Mouse (Mus musculus): Measurements from ENCODE around the gene Vil1. TPM values are rescaled to one million over a fixed set of nuclear protein-coding genes. Genes with fewer than 3 reads are reported as not detected.
"Not testable (repeated sequence)": the region's sequence is repeated elsewhere in the genome, so short reads cannot be mapped to it uniquely, and the experiment has no call there.

Vil1 gene
- polyA plus RNA-seq, 1 experiment from 2014 or later: 0.23 TPM

DNA sequence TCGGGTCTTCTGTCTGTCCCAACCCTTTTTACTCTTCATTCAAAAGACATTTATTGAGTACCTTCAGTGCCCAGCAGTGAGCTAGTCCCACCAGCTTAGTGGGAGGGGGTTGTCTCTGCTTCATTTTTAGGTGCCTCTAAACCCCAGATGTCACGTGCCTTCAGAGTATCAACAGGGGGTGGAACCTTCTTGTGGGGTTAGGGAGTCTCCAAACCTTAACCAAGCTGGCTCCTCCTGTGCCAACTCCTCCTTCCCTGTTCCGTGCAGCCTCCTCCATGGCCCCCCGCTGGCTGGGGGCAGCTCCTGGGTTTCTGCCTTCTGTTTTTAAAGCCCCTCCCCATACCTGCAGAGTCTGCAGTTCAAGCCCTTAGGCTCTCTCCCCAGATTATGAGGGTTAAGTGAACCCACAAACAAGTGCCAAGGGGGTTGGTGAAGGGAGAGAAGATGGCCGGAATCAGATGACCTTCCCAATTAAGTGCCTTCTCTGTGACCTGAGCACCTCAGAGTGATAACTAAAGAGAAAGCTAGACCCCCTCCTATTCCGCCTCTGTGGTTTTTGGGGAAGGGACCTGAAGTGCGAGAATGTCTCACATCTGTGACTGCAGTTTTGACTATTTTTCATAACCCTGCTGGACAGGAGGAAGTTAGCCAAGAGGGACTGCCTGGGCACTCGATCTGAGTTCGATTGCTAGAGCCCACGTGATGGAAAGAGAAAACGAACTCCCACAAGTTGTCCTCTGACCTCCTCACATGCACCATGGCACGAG is 12.5 kb upstream of the Vil1 start:
- peak overlapping the region; percentile 40 for H3K4me3 ChIP-seq (ENCODE audit: low read depth, low read length)
- not testable (repeated sequence) for H3K27me3 ChIP-seq (ENCODE audit: control insufficient read depth, insufficient read depth, low read length); H3K27ac ChIP-seq (ENCODE audit: low read depth, low read length); ATAC-seq (ENCODE audit: low FRiP score); H3K9me3 ChIP-seq (ENCODE audit: control insufficient read depth, low read length); DNase-seq (ENCODE audit: low spot score, missing footprints)
- H3K4me1 ChIP-seq (ENCODE audit: control insufficient read depth, insufficient read depth, low read length): peaks cover 12% of the 10 kb centered on the region
- H3K9ac ChIP-seq (ENCODE audit: low read length): peak overlapping the region; percentile 63; the same call in 1 of the 2 replicates
- H3K36me3 ChIP-seq (ENCODE audit: control insufficient read depth, insufficient read depth, low read length): peaks cover 13% of the 10 kb centered on the region
- H3K4me2 ChIP-seq: peak overlapping the region; percentile 76
- 10% methylated on average over 12 of the region's 12 CpGs for WGBS

DNA sequence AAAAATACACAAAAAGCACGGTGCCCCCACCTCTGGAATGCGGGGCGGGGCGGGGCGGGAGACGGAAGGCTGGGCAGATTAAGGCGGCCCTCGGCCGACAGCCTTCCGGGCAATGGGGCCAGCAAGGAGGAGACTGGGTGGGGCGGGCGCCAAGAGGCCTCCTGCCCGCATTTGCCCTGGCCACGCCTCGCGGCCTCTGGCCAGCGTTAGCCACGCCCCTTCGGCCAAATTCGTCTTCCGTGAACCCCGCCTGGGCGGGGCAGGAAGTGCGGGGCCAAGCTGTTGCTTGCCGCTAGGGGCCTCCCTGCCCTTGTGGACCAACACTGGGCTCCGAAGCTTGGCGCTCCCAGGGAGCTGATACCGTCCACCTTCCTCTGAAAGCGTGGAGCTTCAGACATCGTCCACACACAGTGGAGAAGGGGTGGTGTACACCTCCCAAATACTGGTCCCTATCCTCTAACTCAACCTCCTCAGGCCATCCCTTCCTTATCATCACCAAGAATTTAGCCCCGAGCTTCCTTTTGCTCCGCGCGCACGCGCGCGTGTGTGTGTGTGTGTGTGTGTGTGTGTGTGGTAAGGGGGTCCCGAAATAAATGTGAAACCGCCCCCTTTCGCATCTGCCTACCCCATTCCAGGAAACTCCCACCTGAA is 11.8 kb upstream of the Vil1 start:
- H3K4me1 ChIP-seq (ENCODE audit: control insufficient read depth, insufficient read depth, low read length): peaks cover 10% of the 10 kb centered on the region
- peak; percentile 99 for DNase-seq (ENCODE audit: low spot score, missing footprints)
- no peaks in the 10 kb centered on the region for H3K27me3 ChIP-seq (ENCODE audit: control insufficient read depth, insufficient read depth, low read length)
- H3K4me2 ChIP-seq: peak overlapping the region; percentile 76
- peak overlapping the region; percentile 63 for H3K9ac ChIP-seq (ENCODE audit: low read length)
- peak; percentile 91 for ATAC-seq (ENCODE audit: low FRiP score)
- WGBS: 0% methylated on average over 41 of the region's 41 CpGs
- no peaks in the 10 kb centered on the region for H3K9me3 ChIP-seq (ENCODE audit: control insufficient read depth, low read length)
- H3K36me3 ChIP-seq (ENCODE audit: control insufficient read depth, insufficient read depth, low read length): peaks cover 13% of the 10 kb centered on the region
- H3K4me3 ChIP-seq (ENCODE audit: low read depth, low read length): peak overlapping the region; percentile 40
- peak overlapping the region; percentile 71 for H3K27ac ChIP-seq (ENCODE audit: low read depth, low read length)

- DNase-seq (ENCODE audit: low spot score, missing footprints): peak; percentile 94
- peak; percentile 56 for ATAC-seq (ENCODE audit: low FRiP score)
- peak overlapping the region; percentile 76 for H3K4me2 ChIP-seq
- peak overlapping the region; percentile 40 for H3K4me3 ChIP-seq (ENCODE audit: low read depth, low read length)
- H3K36me3 ChIP-seq (ENCODE audit: control insufficient read depth, insufficient read depth, low read length): peaks cover 13% of the 10 kb centered on the region
- H3K27me3 ChIP-seq (ENCODE audit: control insufficient read depth, insufficient read depth, low read length): no peaks in the 10 kb centered on the region
- WGBS: 4% methylated on average over 11 of the region's 11 CpGs
- H3K9ac ChIP-seq (ENCODE audit: low read length): peak overlapping the region; percentile 63
- H3K27ac ChIP-seq (ENCODE audit: low read depth, low read length): peak overlapping the region; percentile 71
- H3K4me1 ChIP-seq (ENCODE audit: control insufficient read depth, insufficient read depth, low read length): peaks cover 4% of the 10 kb centered on the region
- H3K9me3 ChIP-seq (ENCODE audit: control insufficient read depth, low read length): no peaks in the 10 kb centered on the region
Measured at GRCm38 (mm10) chr1:74397919-74398451, 11.2 kb upstream of the Vil1 start.

GRCm38 (mm10) chr1:74400531-74400930 is 8.6 kb upstream of the Vil1 start:
- no peak overlapping the region for H3K4me2 ChIP-seq
- WGBS: 82% methylated on average over 3 of the region's 3 CpGs
- no peak overlapping the region for H3K9ac ChIP-seq (ENCODE audit: low read length)
- no peaks in the 10 kb centered on the region for H3K9me3 ChIP-seq (ENCODE audit: control insufficient read depth, low read length)
- no peaks in the 10 kb centered on the region for H3K36me3 ChIP-seq (ENCODE audit: control insufficient read depth, insufficient read depth, low read length)
- no peak for ATAC-seq (ENCODE audit: low FRiP score)
- H3K27ac ChIP-seq (ENCODE audit: low read depth, low read length): no peak overlapping the region
- peaks cover 2% of the 10 kb centered on the region; the same call in 1 of the 2 replicates for H3K4me1 ChIP-seq (ENCODE audit: control insufficient read depth, insufficient read depth, low read length)
- no peak overlapping the region for H3K4me3 ChIP-seq (ENCODE audit: low read depth, low read length)
- H3K27me3 ChIP-seq (ENCODE audit: control insufficient read depth, insufficient read depth, low read length): no peaks in the 10 kb centered on the region
- no peak for DNase-seq (ENCODE audit: low spot score, missing footprints)

DNA sequence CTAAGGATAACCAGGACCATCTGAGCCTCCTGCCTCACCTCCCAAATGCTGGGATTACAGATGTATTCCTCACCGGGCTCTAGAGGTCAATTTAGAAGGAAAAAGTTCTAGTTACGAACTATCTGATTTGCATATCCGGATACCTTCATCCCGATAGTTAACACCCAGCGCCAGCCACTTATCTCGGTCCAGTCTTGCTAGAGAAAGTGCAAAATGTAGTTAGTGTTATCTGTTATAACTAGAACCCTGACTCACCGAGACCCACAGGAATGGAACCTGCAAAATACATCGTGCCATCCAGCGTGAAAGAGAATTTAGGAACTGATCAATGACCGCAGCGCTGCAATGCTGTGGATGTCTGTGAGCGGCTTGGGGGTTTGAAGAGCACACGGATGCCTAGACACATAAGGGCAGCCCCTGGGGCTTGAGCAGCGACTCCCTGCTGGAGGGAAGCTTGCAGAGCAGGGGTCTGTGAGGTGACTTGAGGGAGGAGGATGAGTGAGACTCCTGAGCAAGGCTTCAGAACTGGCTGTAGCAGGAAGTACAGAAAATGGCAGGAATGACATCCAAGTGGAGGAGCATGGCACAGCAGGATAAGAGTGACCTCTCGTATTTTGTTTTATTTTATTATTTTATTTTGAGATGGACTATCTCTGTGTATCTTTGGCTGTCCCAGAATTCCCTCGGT is 8.0 kb upstream of the Vil1 start:
- ATAC-seq (ENCODE audit: low FRiP score): no peak
- Histone ChIP-seq H3K4me2 (no peak overlapping the region), H3K27me3 (ENCODE audit: control insufficient read depth, insufficient read depth, low read length) (no peaks in the 10 kb centered on the region), H3K4me1 (ENCODE audit: control insufficient read depth, insufficient read depth, low read length) (peaks cover 2% of the 10 kb centered on the region; the same call in 1 of the 2 replicates), H3K27ac (ENCODE audit: low read depth, low read length) (no peak overlapping the region), H3K4me3 (ENCODE audit: low read depth, low read length) (no peak overlapping the region), H3K36me3 (ENCODE audit: control insufficient read depth, insufficient read depth, low read length) (no peaks in the 10 kb centered on the region), H3K9me3 (ENCODE audit: control insufficient read depth, low read length) (no peaks in the 10 kb centered on the region), H3K9ac (ENCODE audit: low read length) (no peak overlapping the region)
- 58% methylated on average over 16 of the region's 16 CpGs for WGBS
- no peak for DNase-seq (ENCODE audit: low spot score, missing footprints)

DNA sequence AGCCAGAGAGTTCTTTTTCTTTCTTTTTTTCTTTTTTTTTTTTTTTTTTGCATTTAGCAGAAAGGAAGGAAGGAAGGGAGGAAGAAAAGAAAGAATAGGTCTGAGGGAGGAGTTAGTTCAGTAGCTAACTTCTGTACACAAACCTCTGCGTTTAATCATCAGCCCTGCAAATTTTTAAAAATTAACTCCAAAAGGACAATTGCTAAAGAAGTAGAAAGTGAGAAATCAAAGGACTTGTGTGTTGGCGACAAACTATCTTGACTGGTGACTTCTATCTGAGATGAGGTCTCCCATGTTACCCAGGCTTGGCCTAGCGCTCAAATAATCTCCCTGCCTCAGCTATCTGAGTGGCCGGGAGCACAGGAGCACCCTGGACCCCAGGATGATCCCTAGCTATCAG is 5.0 kb upstream of the Vil1 start:
- Histone ChIP-seq H3K27ac (ENCODE audit: low read depth, low read length) (no peak overlapping the region), H3K4me2 (no peak overlapping the region), H3K4me3 (ENCODE audit: low read depth, low read length) (no peak overlapping the region), H3K36me3 (ENCODE audit: control insufficient read depth, insufficient read depth, low read length) (no peaks in the 10 kb centered on the region), H3K9me3 (ENCODE audit: control insufficient read depth, low read length) (no peaks in the 10 kb centered on the region), H3K9ac (ENCODE audit: low read length) (no peak overlapping the region), H3K4me1 (ENCODE audit: control insufficient read depth, insufficient read depth, low read length) (no peaks in the 10 kb centered on the region), H3K27me3 (ENCODE audit: control insufficient read depth, insufficient read depth, low read length) (no peaks in the 10 kb centered on the region)
- no peak for DNase-seq (ENCODE audit: low spot score, missing footprints)
- ATAC-seq (ENCODE audit: low FRiP score): no peak
- WGBS: 94% methylated on average over 4 of the region's 4 CpGs

- H3K9me3 ChIP-seq (ENCODE audit: control insufficient read depth, low read length): no peaks in the 10 kb centered on the region
- H3K27ac ChIP-seq (ENCODE audit: low read depth, low read length): no peak overlapping the region
- no peak overlapping the region for H3K4me3 ChIP-seq (ENCODE audit: low read depth, low read length)
- no peaks in the 10 kb centered on the region for H3K4me1 ChIP-seq (ENCODE audit: control insufficient read depth, insufficient read depth, low read length)
- H3K27me3 ChIP-seq (ENCODE audit: control insufficient read depth, insufficient read depth, low read length): no peaks in the 10 kb centered on the region
- no peak overlapping the region for H3K4me2 ChIP-seq
- WGBS: 53% methylated on average over 2 of the region's 2 CpGs
- DNase-seq (ENCODE audit: low spot score, missing footprints) (no peak), ATAC-seq (ENCODE audit: low FRiP score) (no peak)
- H3K9ac ChIP-seq (ENCODE audit: low read length): no peak overlapping the region
- no peaks in the 10 kb centered on the region for H3K36me3 ChIP-seq (ENCODE audit: control insufficient read depth, insufficient read depth, low read length)
Measured at GRCm38 (mm10) chr1:74411753-74412325, 2.7 kb downstream of the Vil1 start.

GRCm38 (mm10) chr1:74412711-74413110 is 3.5 kb downstream of the Vil1 start:
- no peak for ATAC-seq (ENCODE audit: low FRiP score)
- 84% methylated on average over 8 of the region's 8 CpGs for WGBS
- no peak overlapping the region for H3K27ac ChIP-seq (ENCODE audit: low read depth, low read length)
- no peak overlapping the region for H3K4me2 ChIP-seq
- no peaks in the 10 kb centered on the region for H3K36me3 ChIP-seq (ENCODE audit: control insufficient read depth, insufficient read depth, low read length)
- H3K9ac ChIP-seq (ENCODE audit: low read length): no peak overlapping the region
- DNase-seq (ENCODE audit: low spot score, missing footprints): no peak
- no peaks in the 10 kb centered on the region for H3K27me3 ChIP-seq (ENCODE audit: control insufficient read depth, insufficient read depth, low read length)
- H3K4me1 ChIP-seq (ENCODE audit: control insufficient read depth, insufficient read depth, low read length): no peaks in the 10 kb centered on the region
- H3K4me3 ChIP-seq (ENCODE audit: low read depth, low read length): no peak overlapping the region
- H3K9me3 ChIP-seq (ENCODE audit: control insufficient read depth, low read length): no peaks in the 10 kb centered on the region
